Mouse (Mus musculus) MEL (cell line): Measurements from ENCODE around the gene Gmds. TPM values are rescaled to one million over a fixed set of nuclear protein-coding genes. Genes with fewer than 3 reads are reported as not detected.

Source experiments
- DNase-seq: peaks from one replicate; pipeline ENCODE4 v3.0.0; 2011; ENCODE audit warnings: low read depth, low spot score
- H3K27ac ChIP-seq: 2 replicates; pipeline ENCODE4 v1.5.1; 2012; ENCODE audit warnings: low read depth, mild to moderate bottlenecking, control low read depth, low read length, moderate library complexity; ENCODE audit not compliant: control insufficient read depth
- H3K27me3 ChIP-seq, 2 experiments: fragments of 150-350 bp in 1 of 2; sonication (generic) in 1 of 2; 2 replicates each; pipeline ENCODE4 v1.6.1; 2012; ENCODE audit warnings: low read length in 2 of 2, mild to moderate bottlenecking in 2 of 2, improper control_type of control experiment in 1 of 2, moderate library complexity in 1 of 2; ENCODE audit not compliant: insufficient read depth in 2 of 2, control insufficient read depth in 1 of 2
- H3K36me3 ChIP-seq, 2 experiments: 2 replicates each; pipeline ENCODE4 v1.6.1; 2012 to 2014; ENCODE audit warnings: low read length in 2 of 2, improper control_type of control experiment in 1 of 2, inconsistent platforms in 1 of 2, mild to moderate bottlenecking in 1 of 2; ENCODE audit not compliant: insufficient read depth in 2 of 2, control insufficient read depth in 1 of 2
- H3K4me1 ChIP-seq, 2 experiments: fragments of 150-350 bp in 1 of 2; sonication (generic) in 1 of 2; 2 replicates each; pipeline ENCODE4 v1.6.1; 2012; ENCODE audit warnings: low read length in 2 of 2, improper control_type of control experiment in 1 of 2, mild to moderate bottlenecking in 1 of 2; ENCODE audit not compliant: insufficient read depth in 2 of 2, control insufficient read depth in 1 of 2
- H3K4me3 ChIP-seq, 2 experiments: fragments of 150-350 bp in 1 of 2; sonication (generic) in 1 of 2; 2 replicates each; pipeline ENCODE4 v1.5.1; 2012; ENCODE audit warnings: low read depth in 2 of 2, low read length in 2 of 2, mild to moderate bottlenecking in 2 of 2, moderate library complexity in 2 of 2, control low read depth in 1 of 2, improper control_type of control experiment in 1 of 2; ENCODE audit not compliant: control insufficient read depth in 1 of 2, insufficient read depth in 1 of 2
- H3K79me2 ChIP-seq: 2 replicates; pipeline ENCODE4 v1.6.1; 2012; ENCODE audit warnings: mild to moderate bottlenecking, low read length, moderate library complexity; ENCODE audit not compliant: control insufficient read depth, poor library complexity, insufficient read depth
- H3K9ac ChIP-seq: 2 replicates; pipeline ENCODE4 v1.6.1; 2012; ENCODE audit warnings: low read depth, mild to moderate bottlenecking, control low read depth, low read length, moderate library complexity; ENCODE audit not compliant: control insufficient read depth, poor library complexity, severe bottlenecking
- H3K9me3 ChIP-seq: fragments of 150-350 bp; sonication (generic); replicated peaks from 2 replicates; pipeline ENCODE4 v1.6.1; 2012; ENCODE audit warnings: mild to moderate bottlenecking, low read length, improper control_type of control experiment, moderate library complexity; ENCODE audit not compliant: insufficient read depth
- BHLHE40 ChIP-seq: IDR thresholded peaks from 2 replicates; pipeline ENCODE4 v1.6.1; 2012; ENCODE audit warnings: low read depth, mild to moderate bottlenecking, inconsistent platforms, low read length, improper control_type of control experiment, borderline replicate concordance
- CHD2 ChIP-seq: IDR thresholded peaks from 2 replicates; pipeline ENCODE4 v1.6.1; 2011; ENCODE audit warnings: low read length, improper control_type of control experiment
- CTCF ChIP-seq, 3 experiments: IDR thresholded peaks in 2 of 3; conservative IDR thresholded peaks in 1 of 3; 2 replicates each; pipeline ENCODE4 v1.5.1; 2011 to 2012; ENCODE audit warnings: low read length in 3 of 3, low read depth in 2 of 3, mild to moderate bottlenecking in 2 of 3, improper control_type of control experiment in 1 of 3, inconsistent platforms in 1 of 3, mixed read lengths in 1 of 3, moderate library complexity in 1 of 3; ENCODE audit not compliant: control insufficient read depth in 1 of 3, insufficient read depth in 1 of 3, poor library complexity in 1 of 3, severe bottlenecking in 1 of 3
- MAFK ChIP-seq: IDR thresholded peaks from 2 replicates; pipeline ENCODE4 v1.6.1; 2011; ENCODE audit warnings: low read depth, mild to moderate bottlenecking, low read length, improper control_type of control experiment, borderline replicate concordance
- MEF2A ChIP-seq: IDR thresholded peaks from 2 replicates; pipeline ENCODE4 v1.6.1; 2014; ENCODE audit warnings: low read depth, mild to moderate bottlenecking, inconsistent platforms, low read length, improper control_type of control experiment; ENCODE audit not compliant: poor library complexity, insufficient replicate concordance, severe bottlenecking; ENCODE audit errors: extremely low read depth
- MXI1 ChIP-seq: IDR thresholded peaks from 2 replicates; pipeline ENCODE4 v1.6.1; 2011; ENCODE audit warnings: mild to moderate bottlenecking, low read depth, low read length, improper control_type of control experiment
- NRF1 ChIP-seq: IDR thresholded peaks from 2 replicates; pipeline ENCODE4 v1.6.1; 2014; ENCODE audit warnings: low read depth, mild to moderate bottlenecking, inconsistent platforms, low read length, improper control_type of control experiment, moderate library complexity; ENCODE audit not compliant: poor library complexity, insufficient read depth, severe bottlenecking
- POLR2AphosphoS5 ChIP-seq: IDR thresholded peaks from 2 replicates; pipeline ENCODE4 v1.6.1; 2012; ENCODE audit warnings: low read depth, borderline replicate concordance, mild to moderate bottlenecking, inconsistent platforms, low read length, moderate library complexity, mixed read lengths
- RAD21 ChIP-seq: IDR thresholded peaks from 2 replicates; pipeline ENCODE4 v1.6.1; 2011; ENCODE audit warnings: mild to moderate bottlenecking, low read depth, low read length, improper control_type of control experiment
- SIN3A ChIP-seq: IDR thresholded peaks from 2 replicates; pipeline ENCODE4 v1.6.1; 2012; ENCODE audit warnings: low read length, improper control_type of control experiment, inconsistent platforms
- SMC3 ChIP-seq: IDR thresholded peaks from 2 replicates; pipeline ENCODE4 v1.6.1; 2011; ENCODE audit warnings: low read depth, low read length, improper control_type of control experiment
- TAL1 ChIP-seq: IDR thresholded peaks from 2 replicates; pipeline ENCODE4 v1.6.1; 2012; ENCODE audit warnings: mild to moderate bottlenecking, inconsistent platforms, low read length, moderate library complexity, mixed read lengths
- TBP ChIP-seq: IDR thresholded peaks from 2 replicates; pipeline ENCODE4 v1.8.0; 2011; ENCODE audit warnings: low read depth, low read length, improper control_type of control experiment
- TCF12 ChIP-seq: IDR thresholded peaks from 2 replicates; pipeline ENCODE4 v1.6.1; 2014; ENCODE audit warnings: low read depth, mild to moderate bottlenecking, inconsistent platforms, low read length, improper control_type of control experiment, moderate library complexity
- UBTF ChIP-seq: IDR thresholded peaks from 2 replicates; pipeline ENCODE4 v1.6.1; 2012; ENCODE audit warnings: low read depth, mild to moderate bottlenecking, inconsistent platforms, low read length, improper control_type of control experiment, moderate library complexity, borderline replicate concordance; ENCODE audit not compliant: insufficient read depth
- USF1 ChIP-seq: IDR thresholded peaks from 2 replicates; pipeline ENCODE4 v1.6.1; 2014; ENCODE audit warnings: low read depth, mild to moderate bottlenecking, inconsistent platforms, low read length, improper control_type of control experiment, moderate library complexity
- USF2 ChIP-seq, 2 experiments: IDR thresholded peaks; 2 replicates each; pipeline ENCODE4 v1.6.1; 2011 to 2012; ENCODE audit warnings: improper control_type of control experiment in 2 of 2, low read length in 2 of 2, borderline replicate concordance in 1 of 2, inconsistent platforms in 1 of 2, low read depth in 1 of 2, mild to moderate bottlenecking in 1 of 2; ENCODE audit not compliant: insufficient read depth in 1 of 2
- ZMIZ1 ChIP-seq: IDR thresholded peaks from 2 replicates; pipeline ENCODE4 v1.6.1; 2012; ENCODE audit warnings: low read depth, mild to moderate bottlenecking, inconsistent platforms, low read length, improper control_type of control experiment, moderate library complexity
- polyA plus RNA-seq, 2 experiments: library from polyadenylated mRNA; stranded (reverse) in 1 of 2; unstranded in 1 of 2; fragments of >175 nt in 1 of 2; fragments of >200 nt in 1 of 2; gene quantifications; 2 replicates each; pipeline versions ENCODE4 v1.2.1 to v1.2.4; 2012; ENCODE audit warnings: low replicate concordance in 2 of 2, low read depth in 1 of 2; ENCODE audit not compliant: insufficient read length in 2 of 2, insufficient read depth in 1 of 2, missing spikeins in 1 of 2
- total RNA-seq: library from RNA; depleted of rRNA; stranded (reverse); fragments of 300-350 nt; gene quantifications from 2 replicates; pipeline ENCODE4 v1.2.3, GENCODE M21; 2012

Gene Gmds
- total and polyA plus RNA-seq, 3 experiments, result 17.4 to 32.2 TPM; not detected in 1

DNA sequence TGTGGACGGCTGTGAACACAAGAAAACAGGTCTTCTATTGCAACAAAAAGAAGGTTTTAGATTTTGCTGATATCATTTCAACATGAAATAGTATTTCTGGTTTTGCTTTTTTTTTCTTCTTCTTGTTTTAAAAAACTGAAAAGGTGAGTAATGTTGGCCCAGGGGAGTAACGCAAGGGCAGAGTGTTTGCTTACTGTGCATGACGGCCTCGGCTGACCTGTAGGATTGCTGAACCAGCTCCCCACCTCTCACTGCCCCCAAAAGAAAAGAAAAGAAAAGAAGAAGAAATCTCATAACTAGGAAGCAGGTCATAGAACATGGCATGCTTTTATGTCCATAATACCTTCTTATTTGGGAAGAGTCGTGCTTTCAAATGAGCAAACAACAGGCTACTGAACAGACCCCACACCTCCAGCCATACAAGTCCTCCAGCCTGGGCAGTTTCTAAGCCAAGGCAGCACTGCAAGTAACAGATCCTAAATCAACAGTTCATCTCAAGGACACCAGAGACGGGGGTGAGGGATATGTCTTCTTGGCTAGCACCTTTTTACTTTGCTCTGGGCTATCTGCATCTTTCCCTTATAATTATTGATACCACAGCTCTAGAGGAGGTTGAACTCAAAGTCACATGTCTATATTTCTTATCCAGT, 303.6 kb downstream of the Gmds start:
- no peaks in the 10 kb centered on the region for H3K36me3 ChIP-seq
- H3K9me3 ChIP-seq, result no peaks in the 10 kb centered on the region
- H3K27me3 ChIP-seq, result no peaks in the 10 kb centered on the region
- TF ChIP-seq TCF12, result no peak
- TF ChIP-seq CTCF (IDR thresholded peaks at IDR 0.05 in 2 of 3, conservative IDR thresholded peaks at IDR 0.05 in 1 of 3; ENCODE audit: control insufficient read depth in 1 of 3, insufficient read depth in 1 of 3, low read depth in 2 of 3, low read length in 3 of 3, poor library complexity in 1 of 3, severe bottlenecking in 1 of 3), result no peak
- TF ChIP-seq SMC3, result no peak
- TF ChIP-seq MEF2A, result no peak
- TF ChIP-seq SIN3A, result no peak
- TF ChIP-seq TBP, result no peak
- TF ChIP-seq ZMIZ1, result no peak
- no peaks in the 10 kb centered on the region for H3K79me2 ChIP-seq
- no peak overlapping the region for H3K27ac ChIP-seq
- no peaks in the 10 kb centered on the region for H3K4me1 ChIP-seq
- no peak overlapping the region for H3K4me3 ChIP-seq
- no peak overlapping the region for H3K9ac ChIP-seq
- DNase-seq, result no peak

GRCm38 (mm10) chr13:32034139-32034538, 304.4 kb downstream of the Gmds start:
- TF ChIP-seq POLR2AphosphoS5 (no peak), USF2 (IDR thresholded peaks at IDR 0.05; ENCODE audit: borderline replicate concordance in 1 of 2, insufficient read depth in 1 of 2, low read depth in 1 of 2, low read length in 2 of 2) (no peak), CHD2 (no peak), MXI1 (no peak), USF1 (no peak), RAD21 (no peak), CTCF (IDR thresholded peaks at IDR 0.05 in 2 of 3, conservative IDR thresholded peaks at IDR 0.05 in 1 of 3; ENCODE audit: control insufficient read depth in 1 of 3, insufficient read depth in 1 of 3, low read depth in 2 of 3, low read length in 3 of 3, poor library complexity in 1 of 3, severe bottlenecking in 1 of 3) (no peak), BHLHE40 (no peak), MAFK (no peak), SMC3 (no peak), NRF1 (no peak), UBTF (no peak), TAL1 (no peak)
- Histone ChIP-seq H3K27me3 (no peaks in the 10 kb centered on the region), H3K79me2 (no peaks in the 10 kb centered on the region), H3K9ac (no peak overlapping the region), H3K4me3 (no peak overlapping the region), H3K4me1 (peaks cover under 1 to 3% of the 10 kb centered on the region in 2 experiments; a peak in 1 of 4 replicates), H3K36me3 (peaks cover 0 to 4% of the 10 kb centered on the region in 2 experiments; a peak in 2 of 4 replicates), H3K9me3 (no peaks in the 10 kb centered on the region), H3K27ac (no peak overlapping the region)
- DNase-seq, result no peak
